In genomic region chr9:120774772-120775171, GRCm38 (mm10) we compare ENCODE assay signal across 22 mouse cellular contexts.
DNase-seq lines count a peak whose midpoint lies in the region; ATAC-seq and TF ChIP-seq lines count a peak whose summit lies in the region.
"Had no signal": no experiment of that assay in that cellular context is flagged by ENCODE, and none has a peak within 500 bp of the region (broad histone marks: within the 10 kb centered on the region; RNA-seq: fewer than 3 reads in every experiment).

No protein-coding gene starts in this region.

- no peak for ATAC-seq in lung, postnatal 0 days
- ATAC-seq: forebrain, embryonic 13.5 days had no signal

- no peak overlapping the region for H3K4me3 ChIP-seq in heart, embryonic 10.5 days
- no peak overlapping the region for H3K4me3 ChIP-seq in lung, postnatal 0 days (ENCODE audit: low read depth, low read length)
- H3K4me3 ChIP-seq: embryonic facial prominence, embryonic 13.5 days; erythroblast, embryonic 14.5 days; forebrain, embryonic 13.5 days; hindbrain, embryonic 15.5 days; layer of hippocampus, adult 2 months; midbrain, embryonic 12.5 days; neural tube, embryonic 15.5 days had no signal

- 22% methylated on average over 1 of the region's 1 CpGs for WGBS in heart, embryonic 10.5 days
- WGBS in lung, postnatal 0 days: 15% methylated on average over 1 of the region's 1 CpGs

- no peaks in the 10 kb centered on the region for H3K36me3 ChIP-seq in heart, embryonic 10.5 days
- H3K36me3 ChIP-seq in lung, postnatal 0 days (ENCODE audit: insufficient read depth, low read length): no peaks in the 10 kb centered on the region
- H3K36me3 ChIP-seq: embryonic facial prominence, embryonic 13.5 days; hindbrain, embryonic 15.5 days; midbrain, embryonic 12.5 days; neural tube, embryonic 15.5 days had no signal

- no peak overlapping the region for H3K4me2 ChIP-seq in lung, postnatal 0 days (replicated peaks; ENCODE audit: low read depth, low read length)
- H3K4me2 ChIP-seq: embryonic facial prominence, embryonic 13.5 days; forebrain, embryonic 13.5 days; hindbrain, embryonic 15.5 days; midbrain, embryonic 12.5 days; neural tube, embryonic 15.5 days had no signal

- no peaks in the 10 kb centered on the region for H3K27me3 ChIP-seq in heart, embryonic 10.5 days (ENCODE audit: insufficient read depth, poor library complexity, severe bottlenecking)
- no peaks in the 10 kb centered on the region for H3K27me3 ChIP-seq in lung, postnatal 0 days (replicated peaks; ENCODE audit: insufficient read depth, low read length)
- H3K27me3 ChIP-seq: embryonic facial prominence, embryonic 13.5 days; forebrain, embryonic 13.5 days; hindbrain, embryonic 15.5 days; midbrain, embryonic 12.5 days; neural tube, embryonic 15.5 days had no signal

- H3K4me1 ChIP-seq in heart, embryonic 10.5 days: peaks cover 63% of the 10 kb centered on the region
- peaks cover 25% of the 10 kb centered on the region; the same call in 1 of the 2 replicates for H3K4me1 ChIP-seq in lung, postnatal 0 days (ENCODE audit: insufficient read depth, low read depth, low read length)
- H3K4me1 ChIP-seq: hindbrain, embryonic 15.5 days had no signal

- 0 out of 2 replicates have a peak, but pooled peaks have one; percentile 18 for TF ChIP-seq CTCF in lung, postnatal 0 days (IDR thresholded peaks at IDR 0.05)

- H3K9ac ChIP-seq in lung, postnatal 0 days (replicated peaks; ENCODE audit: low read depth): no peak overlapping the region
- H3K9ac ChIP-seq: embryonic facial prominence, embryonic 13.5 days; forebrain, embryonic 13.5 days; hindbrain, embryonic 15.5 days; liver, embryonic 14.5 days; midbrain, embryonic 12.5 days; neural tube, embryonic 15.5 days had no signal

- H3K27ac ChIP-seq in heart, embryonic 10.5 days: no peak overlapping the region
- H3K27ac ChIP-seq in lung, postnatal 0 days (ENCODE audit: low read length): no peak overlapping the region
- H3K27ac ChIP-seq: embryonic facial prominence, embryonic 13.5 days; forebrain, embryonic 13.5 days; hindbrain, embryonic 15.5 days; layer of hippocampus, adult 2 months; liver, embryonic 14.5 days; midbrain, embryonic 12.5 days; neural tube, embryonic 15.5 days had no signal

- DNase-seq in heart, adult 11 months: peak; percentile 88
- no peak for DNase-seq in heart, embryonic 10.5 days (ENCODE audit: low spot score)
- DNase-seq in kidney, postnatal 14 days: peak; percentile 44
- no peak for DNase-seq in kidney, postnatal 36 days
- DNase-seq in lung, postnatal 0 days (ENCODE audit: low spot score): peak; percentile 55
- DNase-seq in lung, adult 18-20 months: no peak
- DNase-seq in thymus, postnatal 4 days: no peak
- DNase-seq: adrenal gland, postnatal 25 days; cerebellum, adult 8-10 months; cerebellum, postnatal 36 days; embryo, embryonic 11 days; gastrocnemius, postnatal 14 days; right cerebral cortex, adult 18-20 months; right cerebral cortex, postnatal 4 days had no signal

- TF ChIP-seq EP300 in lung, postnatal 0 days (IDR thresholded peaks at IDR 0.05): no peak

- no peaks in the 10 kb centered on the region for H3K9me3 ChIP-seq in heart, embryonic 10.5 days
- no peaks in the 10 kb centered on the region for H3K9me3 ChIP-seq in lung, postnatal 0 days (ENCODE audit: low read length)
- H3K9me3 ChIP-seq: embryonic facial prominence, embryonic 13.5 days; forebrain, embryonic 13.5 days; hindbrain, embryonic 15.5 days; midbrain, embryonic 12.5 days; neural tube, embryonic 15.5 days had no signal

Comparison
In these comparisons a context has a peak if more than half of its experiments do, and no peak if none do; other contexts are left out.
1. DNase-seq: peak in heart, adult 11 months (single experiment), kidney, postnatal 14 days (single experiment) and lung, postnatal 0 days (single experiment); none in heart, embryonic 10.5 days (single experiment), kidney, postnatal 36 days (0 of 2), lung, adult 18-20 months (0 of 2) and thymus, postnatal 4 days (single experiment).